Mouse (Mus musculus) CH12.LX (cell line): Measurements from ENCODE around the gene Taf15.

Experiments used
- HCFC1 ChIP-seq: IDR thresholded peaks from 2 replicates; pipeline ENCODE4 v1.6.1; 2012; ENCODE audit warnings: low read depth, mild to moderate bottlenecking, inconsistent platforms, low read length, improper control_type of control experiment
- POLR2AphosphoS2 ChIP-seq: IDR thresholded peaks from 2 replicates; pipeline ENCODE4 v1.6.1; 2011; ENCODE audit warnings: low read depth, low read length, improper control_type of control experiment
- USF1 ChIP-seq: IDR thresholded peaks from 2 replicates; pipeline ENCODE4 v1.6.1; 2014; ENCODE audit warnings: low read depth, mild to moderate bottlenecking, inconsistent platforms, low read length, improper control_type of control experiment

- TF ChIP-seq POLR2AphosphoS2: no peak
- TF ChIP-seq USF1: no peak
- TF ChIP-seq HCFC1: no peak
Observed at GRCm38 (mm10) chr11:83468765-83469164, 4.1 kb upstream of the Taf15 start.
